ENCODE assay signal across 15 mouse cellular contexts in the genomic region with DNA sequence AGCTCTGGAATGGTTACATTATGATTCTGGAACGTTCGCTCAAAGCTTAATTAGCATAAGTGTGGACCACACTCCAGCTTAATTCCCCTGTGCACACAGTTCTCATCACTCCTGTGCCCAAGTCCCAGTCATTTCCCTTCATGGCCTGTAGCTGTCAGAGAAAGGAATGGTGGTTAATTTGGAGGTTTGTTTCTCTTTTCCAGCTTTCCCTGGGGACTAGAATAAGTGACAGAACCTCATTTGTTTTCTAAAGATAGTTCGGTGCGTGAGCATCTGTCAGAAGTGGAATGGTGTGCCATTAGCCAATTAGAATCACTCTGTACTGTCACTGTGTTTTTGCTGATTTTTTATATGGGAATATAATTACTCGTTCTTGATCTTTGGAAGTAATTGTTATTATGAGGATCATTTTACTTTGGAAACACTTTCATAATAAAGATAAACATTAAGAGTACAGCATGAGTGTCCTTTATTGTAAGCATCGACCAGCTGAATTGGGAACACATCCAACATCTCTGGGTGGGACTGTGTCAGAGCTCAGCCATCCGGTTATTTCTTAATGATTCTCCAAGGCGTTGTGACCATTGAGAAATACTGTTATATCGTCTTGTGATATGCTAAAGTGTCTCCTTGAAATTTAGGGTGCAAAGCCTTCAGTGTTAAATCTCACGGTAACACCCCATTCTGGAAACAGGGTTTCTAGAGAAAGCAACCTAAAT. TPM values are rescaled to one million over a fixed set of nuclear protein-coding genes. Genes with fewer than 3 reads are reported as not detected.
A peak's percentile ranks its signal among the peaks of the same experiment; 100 is the strongest.
DNase-seq lines count a peak whose midpoint lies in the region; ATAC-seq and TF ChIP-seq lines count a peak whose summit lies in the region.
"Had no signal": no experiment of that assay in that cellular context is flagged by ENCODE, and none has a peak within 500 bp of the region (broad histone marks: within the 10 kb centered on the region; RNA-seq: fewer than 3 reads in every experiment).

No protein-coding gene starts in this region.

- H3K4me1 ChIP-seq in heart, embryonic 11.5 days (ENCODE audit: control insufficient read depth, insufficient read depth, low read length): no peaks in the 10 kb centered on the region
- H3K4me1 ChIP-seq in midbrain, postnatal 0 days (ENCODE audit: insufficient read depth, low read length): no peaks in the 10 kb centered on the region
- H3K4me1 ChIP-seq in midbrain, embryonic 11.5 days (ENCODE audit: control insufficient read depth, insufficient read depth, low read length): no peaks in the 10 kb centered on the region
- no peaks in the 10 kb centered on the region; the same call in 1 of the 2 replicates for H3K4me1 ChIP-seq in hindbrain, embryonic 14.5 days (replicated peaks; ENCODE audit: control insufficient read depth, insufficient read depth, low read length)
- H3K4me1 ChIP-seq in neural tube, embryonic 14.5 days (ENCODE audit: control insufficient read depth, insufficient read depth, low read length): no peaks in the 10 kb centered on the region

- H3K9me3 ChIP-seq in heart, embryonic 11.5 days (replicated peaks; ENCODE audit: control insufficient read depth, low read length): peaks cover 6% of the 10 kb centered on the region; the same call in 1 of the 2 replicates
- H3K9me3 ChIP-seq in midbrain, postnatal 0 days (ENCODE audit: low read length): no peaks in the 10 kb centered on the region
- H3K9me3 ChIP-seq in midbrain, embryonic 11.5 days (ENCODE audit: control insufficient read depth, low read length): peaks cover 2% of the 10 kb centered on the region; the same call in 1 of the 2 replicates
- H3K9me3 ChIP-seq in hindbrain, embryonic 14.5 days (ENCODE audit: control insufficient read depth, low read length): 0 out of 2 replicates have a peak, but pooled peaks cover 4% of the 10 kb centered on the region
- H3K9me3 ChIP-seq in neural tube, embryonic 14.5 days (ENCODE audit: control insufficient read depth, low read length): no peaks in the 10 kb centered on the region

- WGBS in heart, embryonic 11.5 days (ENCODE audit: insufficient replicate concordance): 84% methylated on average over 10 of the region's 10 CpGs
- WGBS in midbrain, postnatal 0 days: 68% methylated on average over 10 of the region's 10 CpGs
- WGBS in midbrain, embryonic 11.5 days: 92% methylated on average over 10 of the region's 10 CpGs
- WGBS in hindbrain, embryonic 14.5 days: 45% methylated on average over 10 of the region's 10 CpGs
- WGBS in neural tube, embryonic 14.5 days: 54% methylated on average over 10 of the region's 10 CpGs

- no peaks in the 10 kb centered on the region for H3K27me3 ChIP-seq in heart, embryonic 11.5 days (ENCODE audit: control insufficient read depth, insufficient read depth, low read length)
- H3K27me3 ChIP-seq in midbrain, postnatal 0 days (ENCODE audit: insufficient read depth, low read length): no peaks in the 10 kb centered on the region
- H3K27me3 ChIP-seq in midbrain, embryonic 11.5 days (ENCODE audit: control insufficient read depth, insufficient read depth, low read length): no peaks in the 10 kb centered on the region
- no peaks in the 10 kb centered on the region for H3K27me3 ChIP-seq in hindbrain, embryonic 14.5 days (ENCODE audit: control insufficient read depth, insufficient read depth, low read length)
- no peaks in the 10 kb centered on the region for H3K27me3 ChIP-seq in neural tube, embryonic 14.5 days (ENCODE audit: control insufficient read depth, insufficient read depth, low read length)

- H3K9ac ChIP-seq in heart, embryonic 11.5 days (ENCODE audit: low read depth, low read length): no peak overlapping the region
- H3K9ac ChIP-seq in midbrain, postnatal 0 days (replicated peaks; ENCODE audit: low read length, poor library complexity, severe bottlenecking): no peak overlapping the region
- H3K9ac ChIP-seq in midbrain, embryonic 11.5 days (ENCODE audit: low read length): no peak overlapping the region
- no peak overlapping the region for H3K9ac ChIP-seq in hindbrain, embryonic 14.5 days
- no peak overlapping the region for H3K9ac ChIP-seq in neural tube, embryonic 14.5 days (replicated peaks; ENCODE audit: low read depth, low read length)

- DNase-seq in heart, adult 8-10 months (ENCODE audit: low spot score): peak; percentile 53
- peak; percentile 27 for DNase-seq in midbrain, postnatal 0 days (ENCODE audit: low spot score)
- no peak for DNase-seq in midbrain, embryonic 11.5 days (ENCODE audit: low spot score, missing footprints)
- no peak for DNase-seq in hindbrain, embryonic 14.5 days (ENCODE audit: low spot score)
- DNase-seq in left cerebral cortex, adult 9 months (ENCODE audit: low spot score in 2 of 2): no peak
- no peak for DNase-seq in urinary bladder, postnatal 14 days (ENCODE audit: low spot score)
- DNase-seq: adrenal gland, postnatal 10 days; gastrocnemius, postnatal 36 days; kidney, postnatal 4 days; right cerebral cortex, postnatal 14 days had no signal

- no peak for TF ChIP-seq CTCF in midbrain, postnatal 0 days (IDR thresholded peaks at IDR 0.05)

- no peak for ATAC-seq in heart, embryonic 11.5 days (replicated peaks; ENCODE audit: insufficient number of reproducible peaks, low FRiP score, low TSS enrichment)
- ATAC-seq in midbrain, postnatal 0 days (ENCODE audit: low FRiP score): no peak
- ATAC-seq in midbrain, embryonic 11.5 days (ENCODE audit: low FRiP score): no peak
- no peak for ATAC-seq in hindbrain, embryonic 14.5 days (ENCODE audit: low FRiP score)
- peak; percentile 69; the same call in 1 of the 2 replicates for ATAC-seq in neural tube, embryonic 14.5 days (ENCODE audit: low read depth)
- ATAC-seq: CD4-positive, CD25-positive, alpha-beta regulatory T cell, adult 4 months; inflammation-experienced regulatory T-cells, adult 6 months had no signal

- H3K4me2 ChIP-seq in heart, embryonic 11.5 days: no peak overlapping the region
- no peak overlapping the region for H3K4me2 ChIP-seq in midbrain, postnatal 0 days (ENCODE audit: low read depth, low read length, poor library complexity, severe bottlenecking)
- H3K4me2 ChIP-seq in midbrain, embryonic 11.5 days: no peak overlapping the region
- H3K4me2 ChIP-seq in hindbrain, embryonic 14.5 days (replicated peaks): no peak overlapping the region
- no peak overlapping the region for H3K4me2 ChIP-seq in neural tube, embryonic 14.5 days (ENCODE audit: low read depth, low read length)
- H3K4me2 ChIP-seq: liver, embryonic 11.5 days had no signal

- no peak overlapping the region for H3K4me3 ChIP-seq in heart, embryonic 11.5 days (ENCODE audit: low read depth, low read length)
- H3K4me3 ChIP-seq in midbrain, postnatal 0 days (ENCODE audit: low read depth, low read length): no peak overlapping the region
- no peak overlapping the region for H3K4me3 ChIP-seq in midbrain, embryonic 11.5 days (ENCODE audit: low read depth, low read length)
- H3K4me3 ChIP-seq in hindbrain, embryonic 14.5 days (replicated peaks; ENCODE audit: low read length): no peak overlapping the region
- no peak overlapping the region for H3K4me3 ChIP-seq in neural tube, embryonic 14.5 days (ENCODE audit: low read depth, low read length)

- no peaks in the 10 kb centered on the region for H3K36me3 ChIP-seq in heart, embryonic 11.5 days (ENCODE audit: control insufficient read depth, insufficient read depth, low read length)
- no peaks in the 10 kb centered on the region for H3K36me3 ChIP-seq in midbrain, postnatal 0 days (ENCODE audit: insufficient read depth, low read length)
- peaks cover 3% of the 10 kb centered on the region; the same call in 1 of the 2 replicates for H3K36me3 ChIP-seq in midbrain, embryonic 11.5 days (ENCODE audit: control insufficient read depth, insufficient read depth, low read length)
- peaks cover 9% of the 10 kb centered on the region; the same call in 1 of the 2 replicates for H3K36me3 ChIP-seq in hindbrain, embryonic 14.5 days (replicated peaks; ENCODE audit: control insufficient read depth, insufficient read depth)
- H3K36me3 ChIP-seq in neural tube, embryonic 14.5 days (ENCODE audit: control insufficient read depth, insufficient read depth, low read length): no peaks in the 10 kb centered on the region

- no peak overlapping the region for H3K27ac ChIP-seq in heart, embryonic 11.5 days (ENCODE audit: low read depth, low read length)
- H3K27ac ChIP-seq in midbrain, postnatal 0 days (ENCODE audit: low read depth, low read length): no peak overlapping the region
- no peak overlapping the region for H3K27ac ChIP-seq in midbrain, embryonic 11.5 days (ENCODE audit: low read depth, low read length)
- H3K27ac ChIP-seq in hindbrain, embryonic 14.5 days: peak overlapping the region; percentile 48; the same call in 1 of the 2 replicates
- no peak overlapping the region for H3K27ac ChIP-seq in neural tube, embryonic 14.5 days (ENCODE audit: low read depth, low read length)

RNA-seq across cellular contexts. Expression of a gene that starts 21.6 kb away (rescaled TPM):
- total RNA-seq in heart, adult 8-10 months (2022): 1 to 10 TPM; 3.7 to 4.8 (median 4.2) TPM
- 2.8 and 3.5 TPM in 2 replicates for polyA plus RNA-seq in heart, embryonic 11.5 days (2014; fragmentation: Nextera tagmentation; extraction: Ambion mirVana)
- total RNA-seq in midbrain, postnatal 0 days (2014; rRNA removed): 3.5 and 6.1 TPM in 2 replicates
- polyA plus RNA-seq in midbrain, postnatal 0 days (2015; fragmentation: Nextera tagmentation; extraction: Ambion mirVana): 2.2 and 2.3 TPM in 2 replicates
- 0.77 and 1.2 TPM in 2 replicates for polyA plus RNA-seq in midbrain, embryonic 11.5 days (2014; fragmentation: Nextera tagmentation; extraction: Ambion mirVana)
- 1.5 and 1.7 TPM in 2 replicates for polyA plus RNA-seq in hindbrain, embryonic 14.5 days (2014; fragmentation: Nextera tagmentation; extraction: Ambion mirVana)
- polyA plus RNA-seq in neural tube, embryonic 14.5 days (2014; fragmentation: Nextera tagmentation; extraction: Ambion mirVana): 0.62 and 0.95 TPM in 2 replicates

Comparison
In these comparisons a context has a peak if more than half of its experiments do, and no peak if none do; other contexts are left out.
1. DNase-seq: peak in heart, adult 8-10 months (single experiment) and midbrain, postnatal 0 days (single experiment); none in midbrain, embryonic 11.5 days (single experiment), hindbrain, embryonic 14.5 days (single experiment), left cerebral cortex, adult 9 months (0 of 2) and urinary bladder, postnatal 14 days (single experiment).